Mouse (Mus musculus): Measurements from ENCODE around the gene Tex48. TPM values are rescaled to one million over a fixed set of nuclear protein-coding genes. Genes with fewer than 3 reads are reported as not detected.

The Tex48 gene
- total RNA-seq, 2 experiments from 2014 or later, result not detected

Other genes starting within 250 kb of the Tex48 start
- gene Akna, start 219.1 kb downstream of the Tex48 start, total RNA-seq (2021), result 1 to 10 TPM; 6.2 to 6.5 TPM
- 1 to 10 TPM; 4.3 to 5.3 TPM for gene Whrn, start 126.4 kb downstream of the Tex48 start, total RNA-seq (2021)
- 100 to 1,000 TPM; 224 to 226 TPM for gene Atp6v1g1, start 77.7 kb downstream of the Tex48 start, total RNA-seq (2021)
- 1 to 10 TPM; 7.0 TPM for gene Tmem268, start 63.6 kb downstream of the Tex48 start, total RNA-seq (2021)
- gene Gm11213, start 17.2 kb downstream of the Tex48 start, total RNA-seq (2021), result not detected
- gene Gm11214, start 41.0 kb upstream of the Tex48 start, total RNA-seq (2021), result not detected
- not detected for gene Tnfsf15, start 122.7 kb upstream of the Tex48 start, total RNA-seq (2021)
- not detected for gene Tnfsf8, start 238.9 kb upstream of the Tex48 start, total RNA-seq (2021)

All from gastrocnemius, postnatal 4 days (tissue).